Mouse (Mus musculus): Measurements from ENCODE around the gene 1700011L22Rik. TPM values are rescaled to one million over a fixed set of nuclear protein-coding genes. Genes with fewer than 3 reads are reported as not detected.

1700011L22Rik gene
- polyA plus RNA-seq (2015; fragmentation: Nextera tagmentation; extraction: Ambion mirVana): not detected in 2 replicates

DNA sequence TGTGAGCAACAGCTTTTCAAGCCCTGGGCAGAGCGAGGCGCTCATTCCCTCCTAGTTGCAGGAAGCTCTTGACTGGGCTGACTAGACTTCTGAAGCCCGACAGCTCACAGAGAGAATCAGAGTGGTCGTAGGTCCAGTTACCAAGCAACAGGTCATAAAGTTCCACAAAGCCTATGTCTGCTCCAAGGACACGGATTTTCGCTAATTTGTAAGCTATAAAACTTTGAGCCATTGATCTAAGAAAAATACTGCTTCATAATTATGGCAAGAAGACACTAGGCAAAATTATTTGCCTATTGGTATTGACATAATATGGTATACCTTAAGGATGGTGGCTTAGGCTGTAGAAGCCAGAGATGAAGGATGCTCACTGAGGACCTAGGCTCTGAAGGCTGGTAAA, at the start of gene 1700011L22Rik:
TSS of gene 1700011L22Rik (minus strand) at position 101 of the 400 bp plus-strand sequence.
- H3K4me2 ChIP-seq (ENCODE audit: low read length): no peak within 1 kb of the TSS
- H3K9me3 ChIP-seq (ENCODE audit: control insufficient read depth, low read length): no peaks in the 10 kb centered on the region
- WGBS: 95% methylated on average over 6 of the region's 6 CpGs
- no peak within 1 kb of the TSS for H3K9ac ChIP-seq (replicated peaks; ENCODE audit: low read depth, low read length)
- H3K4me1 ChIP-seq (replicated peaks; ENCODE audit: control insufficient read depth, insufficient read depth, low read length): no peaks in the 10 kb centered on the region
- no peak for ATAC-seq
- no peak within 1 kb of the TSS for H3K27ac ChIP-seq (ENCODE audit: low read length)
- H3K36me3 ChIP-seq (ENCODE audit: control insufficient read depth, insufficient read depth): no peaks in the 10 kb centered on the region
- no peak within 1 kb of the TSS for H3K4me3 ChIP-seq (replicated peaks; ENCODE audit: low read length)
- H3K27me3 ChIP-seq (replicated peaks; ENCODE audit: control insufficient read depth, insufficient read depth, low read length): no peaks in the 10 kb centered on the region

- ATAC-seq: no peak
Observed at GRCm38 (mm10) chr8:79297763-79298162, 49.4 kb upstream of the 1700011L22Rik start.

DNA sequence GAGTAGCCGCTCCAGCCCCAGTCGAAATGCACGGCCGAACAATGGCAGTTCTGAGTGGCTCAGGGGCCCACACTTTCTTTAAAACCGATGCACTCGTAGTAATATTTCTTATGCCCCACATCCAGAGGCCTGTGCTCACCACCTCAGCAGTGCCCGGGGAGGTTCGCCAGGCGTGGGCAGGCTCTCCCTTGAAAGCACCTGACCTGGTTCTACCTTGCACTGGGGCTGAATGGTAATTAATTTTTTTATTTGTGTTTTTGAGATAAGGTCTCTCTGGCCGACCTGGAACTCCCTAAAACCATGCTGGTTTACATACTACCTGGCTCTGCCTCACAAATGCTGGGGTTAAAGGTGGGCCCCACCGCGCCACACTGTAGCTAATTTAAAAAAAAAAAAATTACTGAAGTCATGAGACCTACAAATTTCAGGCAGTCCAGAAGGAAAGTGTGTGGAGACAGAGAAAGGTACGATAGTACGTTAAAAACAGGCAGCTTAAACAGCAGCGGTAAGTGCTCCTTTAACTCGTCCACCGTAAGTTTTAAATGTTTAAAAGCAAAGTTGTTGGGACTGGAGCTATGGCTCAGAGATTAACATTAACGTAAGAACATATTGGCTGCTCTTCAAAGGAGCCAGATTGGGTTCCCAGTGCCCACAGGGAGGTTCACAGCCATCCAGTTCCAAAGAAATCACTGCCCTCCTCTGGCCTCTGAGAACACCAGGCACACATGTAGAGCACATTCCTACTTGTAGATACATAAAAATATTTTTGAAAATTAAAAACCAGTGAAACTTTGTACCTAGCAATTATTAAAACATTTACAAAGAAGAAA, 47.1 kb upstream of the 1700011L22Rik start:
- 14% methylated on average over 18 of the region's 18 CpGs for WGBS
- peak overlapping the region; percentile 65; the same call in 1 of the 2 replicates for H3K27ac ChIP-seq (ENCODE audit: low read length)
- peak overlapping the region; percentile 62 for H3K9ac ChIP-seq (replicated peaks; ENCODE audit: low read depth, low read length)
- no peaks in the 10 kb centered on the region for H3K36me3 ChIP-seq (ENCODE audit: control insufficient read depth, insufficient read depth)
- H3K4me2 ChIP-seq (ENCODE audit: low read length): peak overlapping the region; percentile 90
- H3K4me1 ChIP-seq (replicated peaks; ENCODE audit: control insufficient read depth, insufficient read depth, low read length): peaks cover 19% of the 10 kb centered on the region
- no peaks in the 10 kb centered on the region for H3K27me3 ChIP-seq (replicated peaks; ENCODE audit: control insufficient read depth, insufficient read depth, low read length)
- peak overlapping the region; percentile 60 for H3K4me3 ChIP-seq (replicated peaks; ENCODE audit: low read length)
- no peaks in the 10 kb centered on the region for H3K9me3 ChIP-seq (ENCODE audit: control insufficient read depth, low read length)
- no peak for ATAC-seq

More at GRCm38 (mm10) chr8:79297763-79298162, 49.4 kb upstream of the 1700011L22Rik start:
- no peak overlapping the region for H3K4me3 ChIP-seq (replicated peaks; ENCODE audit: low read length)
- H3K4me2 ChIP-seq (ENCODE audit: low read length): no peak overlapping the region
- peaks cover 17% of the 10 kb centered on the region for H3K4me1 ChIP-seq (replicated peaks; ENCODE audit: control insufficient read depth, insufficient read depth, low read length)
- WGBS: 13% methylated on average over 3 of the region's 3 CpGs
- no peaks in the 10 kb centered on the region for H3K36me3 ChIP-seq (ENCODE audit: control insufficient read depth, insufficient read depth)
- no peak overlapping the region for H3K9ac ChIP-seq (replicated peaks; ENCODE audit: low read depth, low read length)
- H3K27ac ChIP-seq (ENCODE audit: low read length): no peak overlapping the region
- no peaks in the 10 kb centered on the region for H3K27me3 ChIP-seq (replicated peaks; ENCODE audit: control insufficient read depth, insufficient read depth, low read length)
- H3K9me3 ChIP-seq (ENCODE audit: control insufficient read depth, low read length): no peaks in the 10 kb centered on the region

- no peaks in the 10 kb centered on the region for H3K27me3 ChIP-seq (replicated peaks; ENCODE audit: control insufficient read depth, insufficient read depth, low read length)
- H3K4me3 ChIP-seq (replicated peaks; ENCODE audit: low read length): peak within 1 kb of the TSS; percentile 60
- peaks cover 23% of the 10 kb centered on the region for H3K4me1 ChIP-seq (replicated peaks; ENCODE audit: control insufficient read depth, insufficient read depth, low read length)
- H3K9me3 ChIP-seq (ENCODE audit: control insufficient read depth, low read length): no peaks in the 10 kb centered on the region
- under 1% methylated on average over 61 of the region's 74 CpGs for WGBS
- peak; percentile 97 for ATAC-seq
- H3K9ac ChIP-seq (replicated peaks; ENCODE audit: low read depth, low read length): peak within 1 kb of the TSS; percentile 80
- peak within 1 kb of the TSS; percentile 90 for H3K4me2 ChIP-seq (ENCODE audit: low read length)
- no peaks in the 10 kb centered on the region for H3K36me3 ChIP-seq (ENCODE audit: control insufficient read depth, insufficient read depth)
- H3K27ac ChIP-seq (ENCODE audit: low read length): peak within 1 kb of the TSS; percentile 94
Observed at GRCm38 (mm10) chr8:79294610-79295275, 46.4 kb upstream of the 1700011L22Rik start, which contains the start of gene Mmaa. Gene Mmaa (minus strand): TSS chr8:79294937.

DNA sequence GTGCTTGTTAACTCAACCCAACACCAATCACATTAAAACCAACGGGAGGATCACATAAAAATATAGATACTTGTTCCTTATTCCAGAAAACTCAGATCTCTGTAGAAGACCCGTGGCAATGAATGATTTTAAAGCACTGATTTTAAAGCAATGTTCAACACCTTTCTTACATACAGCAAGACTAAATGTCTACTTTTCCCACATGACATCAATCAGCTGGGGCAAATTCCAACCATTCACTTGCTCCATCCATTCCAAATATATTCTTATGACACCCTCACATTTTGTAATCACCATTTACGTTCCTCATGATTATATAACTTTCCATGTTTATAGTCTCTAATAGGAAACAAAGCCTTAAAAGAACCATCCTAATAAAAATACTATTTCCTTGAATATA, 45.5 kb upstream of the 1700011L22Rik start:
- Histone ChIP-seq H3K9me3 (ENCODE audit: control insufficient read depth, low read length) (no peaks in the 10 kb centered on the region), H3K27me3 (replicated peaks; ENCODE audit: control insufficient read depth, insufficient read depth, low read length) (no peaks in the 10 kb centered on the region), H3K9ac (replicated peaks; ENCODE audit: low read depth, low read length) (peak overlapping the region; percentile 32; the same call in 1 of the 2 replicates), H3K4me2 (ENCODE audit: low read length) (peak overlapping the region; percentile 61), H3K4me3 (replicated peaks; ENCODE audit: low read length) (peak overlapping the region; percentile 60), H3K36me3 (ENCODE audit: control insufficient read depth, insufficient read depth) (no peaks in the 10 kb centered on the region), H3K27ac (ENCODE audit: low read length) (no peak overlapping the region), H3K4me1 (replicated peaks; ENCODE audit: control insufficient read depth, insufficient read depth, low read length) (peaks cover 23% of the 10 kb centered on the region)
- ATAC-seq: no peak
- 55% methylated on average over 3 of the region's 3 CpGs for WGBS

GRCm38 (mm10) chr8:79292712-79293264, 44.4 kb upstream of the 1700011L22Rik start:
- no peak for ATAC-seq
- Histone ChIP-seq H3K9ac (replicated peaks; ENCODE audit: low read depth, low read length) (no peak overlapping the region), H3K27me3 (replicated peaks; ENCODE audit: control insufficient read depth, insufficient read depth, low read length) (no peaks in the 10 kb centered on the region), H3K4me1 (replicated peaks; ENCODE audit: control insufficient read depth, insufficient read depth, low read length) (peaks cover 23% of the 10 kb centered on the region), H3K27ac (ENCODE audit: low read length) (no peak overlapping the region), H3K4me3 (replicated peaks; ENCODE audit: low read length) (no peak overlapping the region), H3K4me2 (ENCODE audit: low read length) (no peak overlapping the region), H3K36me3 (ENCODE audit: control insufficient read depth, insufficient read depth) (no peaks in the 10 kb centered on the region), H3K9me3 (ENCODE audit: control insufficient read depth, low read length) (no peaks in the 10 kb centered on the region)
- WGBS: 90% methylated on average over 3 of the region's 3 CpGs

DNA sequence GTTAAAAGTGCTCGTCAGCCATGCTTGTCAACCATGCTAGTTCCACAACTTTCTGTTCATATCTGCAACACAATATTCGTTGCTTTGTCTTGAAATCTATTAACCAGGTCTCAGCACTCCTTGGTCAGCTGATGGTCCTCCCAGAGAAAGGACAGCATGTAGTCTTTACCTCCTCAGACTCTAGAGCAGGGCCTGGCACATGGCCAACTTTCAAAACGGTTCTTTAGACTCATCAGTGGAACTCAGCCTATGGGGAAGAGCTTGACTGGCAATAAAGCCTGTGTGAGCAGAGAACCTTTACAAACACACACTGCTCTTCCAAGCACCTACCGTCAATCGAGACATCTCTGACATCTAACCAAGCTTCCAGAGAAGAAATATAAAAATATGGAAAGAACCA, 41.2 kb upstream of the 1700011L22Rik start:
- H3K36me3 ChIP-seq (ENCODE audit: control insufficient read depth, insufficient read depth): 0 out of 2 replicates have a peak, but pooled peaks cover 3% of the 10 kb centered on the region
- no peak for ATAC-seq
- no peak overlapping the region for H3K9ac ChIP-seq (replicated peaks; ENCODE audit: low read depth, low read length)
- H3K4me1 ChIP-seq (replicated peaks; ENCODE audit: control insufficient read depth, insufficient read depth, low read length): peaks cover 17% of the 10 kb centered on the region
- H3K4me3 ChIP-seq (replicated peaks; ENCODE audit: low read length): no peak overlapping the region
- H3K27ac ChIP-seq (ENCODE audit: low read length): no peak overlapping the region
- H3K27me3 ChIP-seq (replicated peaks; ENCODE audit: control insufficient read depth, insufficient read depth, low read length): no peaks in the 10 kb centered on the region
- 70% methylated on average over 5 of the region's 5 CpGs for WGBS
- H3K4me2 ChIP-seq (ENCODE audit: low read length): no peak overlapping the region
- H3K9me3 ChIP-seq (ENCODE audit: control insufficient read depth, low read length): no peaks in the 10 kb centered on the region

DNA sequence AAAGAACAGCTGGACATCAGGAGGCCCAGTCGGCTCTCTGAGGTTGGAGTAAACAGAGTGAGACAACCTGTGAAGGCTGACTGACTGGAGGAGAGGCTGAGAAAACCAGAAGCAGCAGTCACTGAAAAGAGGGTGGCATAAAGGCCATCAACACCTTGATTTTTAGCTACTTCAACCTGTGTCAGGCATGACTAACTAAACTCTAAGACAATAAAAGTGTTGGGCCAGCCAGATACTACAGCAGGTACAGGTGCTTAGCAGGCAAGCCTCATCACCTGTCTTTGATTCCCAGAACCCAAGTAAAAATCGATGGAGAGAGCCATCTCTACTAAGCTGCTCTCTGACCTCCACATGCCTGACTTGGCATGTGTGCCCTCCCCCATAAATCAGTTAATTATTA, 40.3 kb upstream of the 1700011L22Rik start:
- Histone ChIP-seq H3K4me1 (replicated peaks; ENCODE audit: control insufficient read depth, insufficient read depth, low read length) (peaks cover 15% of the 10 kb centered on the region), H3K9ac (replicated peaks; ENCODE audit: low read depth, low read length) (no peak overlapping the region), H3K4me2 (ENCODE audit: low read length) (no peak overlapping the region), H3K4me3 (replicated peaks; ENCODE audit: low read length) (no peak overlapping the region), H3K9me3 (ENCODE audit: control insufficient read depth, low read length) (no peaks in the 10 kb centered on the region), H3K27me3 (replicated peaks; ENCODE audit: control insufficient read depth, insufficient read depth, low read length) (no peaks in the 10 kb centered on the region), H3K36me3 (ENCODE audit: control insufficient read depth, insufficient read depth) (0 out of 2 replicates have a peak, but pooled peaks cover 3% of the 10 kb centered on the region), H3K27ac (ENCODE audit: low read length) (no peak overlapping the region)
- 58% methylated on average over 2 of the region's 2 CpGs for WGBS
- no peak for ATAC-seq

GRCm38 (mm10) chr8:79288250-79288649, 39.9 kb upstream of the 1700011L22Rik start:
- H3K36me3 ChIP-seq (ENCODE audit: control insufficient read depth, insufficient read depth): 0 out of 2 replicates have a peak, but pooled peaks cover 3% of the 10 kb centered on the region
- no peak overlapping the region for H3K4me2 ChIP-seq (ENCODE audit: low read length)
- H3K4me3 ChIP-seq (replicated peaks; ENCODE audit: low read length): no peak overlapping the region
- no peaks in the 10 kb centered on the region for H3K9me3 ChIP-seq (ENCODE audit: control insufficient read depth, low read length)
- no peak overlapping the region for H3K27ac ChIP-seq (ENCODE audit: low read length)
- H3K27me3 ChIP-seq (replicated peaks; ENCODE audit: control insufficient read depth, insufficient read depth, low read length): no peaks in the 10 kb centered on the region
- ATAC-seq: no peak
- no peak overlapping the region for H3K9ac ChIP-seq (replicated peaks; ENCODE audit: low read depth, low read length)
- WGBS: 94% methylated on average over 4 of the region's 4 CpGs
- H3K4me1 ChIP-seq (replicated peaks; ENCODE audit: control insufficient read depth, insufficient read depth, low read length): peaks cover 11% of the 10 kb centered on the region
